Mouse (Mus musculus): ENCODE results near the gene Klk1b27. TPM values are rescaled to one million over a fixed set of nuclear protein-coding genes. Genes with fewer than 3 reads are reported as not detected.
"Not testable (repeated sequence)": the region's sequence is repeated elsewhere in the genome, so short reads cannot be mapped to it uniquely, and the experiment has no call there.

Klk1b27 gene
- polyA plus RNA-seq (2015; fragmentation: Nextera tagmentation; extraction: Ambion mirVana) = not detected in 2 replicates

- not testable (repeated sequence) for H3K4me3 ChIP-seq (ENCODE audit: low read length); H3K9ac ChIP-seq (replicated peaks; ENCODE audit: low read length); H3K27ac ChIP-seq (ENCODE audit: low read length); H3K4me1 ChIP-seq (ENCODE audit: insufficient read depth, low read length); ATAC-seq (ENCODE audit: low FRiP score, low TSS enrichment); H3K36me3 ChIP-seq (ENCODE audit: insufficient read depth, low read length); H3K27me3 ChIP-seq (ENCODE audit: insufficient read depth, low read length); H3K9me3 ChIP-seq (ENCODE audit: low read length); H3K4me2 ChIP-seq (replicated peaks; ENCODE audit: low read depth, low read length)
- WGBS = 71% methylated on average over 3 of the region's 3 CpGs
These were observed at the start of gene Klk1b27 for GRCm38 (mm10) chr7:44051990-44052389. Klk1b27 (plus strand) TSS chr7:44052290.

GRCm38 (mm10) chr7:44004847-44005246 lies 47.2 kb upstream of the Klk1b27 start:
- no peak overlapping the region for H3K27ac ChIP-seq (ENCODE audit: low read length)
- H3K27me3 ChIP-seq (ENCODE audit: insufficient read depth, low read length) = no peaks in the 10 kb centered on the region
- H3K36me3 ChIP-seq (ENCODE audit: insufficient read depth, low read length) = no peaks in the 10 kb centered on the region
- no peak overlapping the region for H3K4me3 ChIP-seq (ENCODE audit: low read length)
- H3K9ac ChIP-seq (replicated peaks; ENCODE audit: low read length) = no peak overlapping the region
- no peak overlapping the region for H3K4me2 ChIP-seq (replicated peaks; ENCODE audit: low read depth, low read length)
- no peak for ATAC-seq (ENCODE audit: low FRiP score, low TSS enrichment)
- no peaks in the 10 kb centered on the region for H3K4me1 ChIP-seq (ENCODE audit: insufficient read depth, low read length)
- H3K9me3 ChIP-seq (ENCODE audit: low read length) = no peaks in the 10 kb centered on the region

- not testable (repeated sequence) for H3K36me3 ChIP-seq (ENCODE audit: insufficient read depth, low read length); H3K27ac ChIP-seq (ENCODE audit: low read length); H3K4me2 ChIP-seq (replicated peaks; ENCODE audit: low read depth, low read length); H3K9me3 ChIP-seq (ENCODE audit: low read length); H3K4me1 ChIP-seq (ENCODE audit: insufficient read depth, low read length); H3K9ac ChIP-seq (replicated peaks; ENCODE audit: low read length); H3K4me3 ChIP-seq (ENCODE audit: low read length); ATAC-seq (ENCODE audit: low FRiP score, low TSS enrichment); H3K27me3 ChIP-seq (ENCODE audit: insufficient read depth, low read length)
These were observed 40.2 kb upstream of the Klk1b27 start, which contains the start of gene Klk1b26 for GRCm38 (mm10) chr7:44011868-44012267. Klk1b26 (plus strand) TSS chr7:44012168.

GRCm38 (mm10) chr7:44014666-44015065 lies 37.4 kb upstream of the Klk1b27 start:
- H3K4me1 ChIP-seq (ENCODE audit: insufficient read depth, low read length); H3K4me2 ChIP-seq (replicated peaks; ENCODE audit: low read depth, low read length); H3K9ac ChIP-seq (replicated peaks; ENCODE audit: low read length); H3K9me3 ChIP-seq (ENCODE audit: low read length); H3K36me3 ChIP-seq (ENCODE audit: insufficient read depth, low read length); H3K27ac ChIP-seq (ENCODE audit: low read length); H3K4me3 ChIP-seq (ENCODE audit: low read length); ATAC-seq (ENCODE audit: low FRiP score, low TSS enrichment); H3K27me3 ChIP-seq (ENCODE audit: insufficient read depth, low read length): not testable (repeated sequence)
- 86% methylated on average over 6 of the region's 6 CpGs for WGBS

GRCm38 (mm10) chr7:44015071-44015470 lies 37.0 kb upstream of the Klk1b27 start:
- no peak overlapping the region for H3K27ac ChIP-seq (ENCODE audit: low read length)
- 82% methylated on average over 5 of the region's 5 CpGs for WGBS
- H3K4me3 ChIP-seq (ENCODE audit: low read length) = no peak overlapping the region
- no peaks in the 10 kb centered on the region for H3K36me3 ChIP-seq (ENCODE audit: insufficient read depth, low read length)
- no peak overlapping the region for H3K9ac ChIP-seq (replicated peaks; ENCODE audit: low read length)
- no peaks in the 10 kb centered on the region for H3K27me3 ChIP-seq (ENCODE audit: insufficient read depth, low read length)
- no peaks in the 10 kb centered on the region for H3K4me1 ChIP-seq (ENCODE audit: insufficient read depth, low read length)
- no peak overlapping the region for H3K4me2 ChIP-seq (replicated peaks; ENCODE audit: low read depth, low read length)
- H3K9me3 ChIP-seq (ENCODE audit: low read length) = no peaks in the 10 kb centered on the region
- ATAC-seq (ENCODE audit: low FRiP score, low TSS enrichment) = no peak

GRCm38 (mm10) chr7:44072117-44072516 lies 20.0 kb downstream of the Klk1b27 start:
- Histone ChIP-seq H3K4me3 (ENCODE audit: low read length) (no peak overlapping the region), H3K4me2 (replicated peaks; ENCODE audit: low read depth, low read length) (no peak overlapping the region), H3K27me3 (ENCODE audit: insufficient read depth, low read length) (no peaks in the 10 kb centered on the region), H3K9me3 (ENCODE audit: low read length) (no peaks in the 10 kb centered on the region), H3K36me3 (ENCODE audit: insufficient read depth, low read length) (no peaks in the 10 kb centered on the region), H3K4me1 (ENCODE audit: insufficient read depth, low read length) (no peaks in the 10 kb centered on the region), H3K27ac (ENCODE audit: low read length) (no peak overlapping the region), H3K9ac (replicated peaks; ENCODE audit: low read length) (no peak overlapping the region)
- 78% methylated on average over 2 of the region's 2 CpGs for WGBS
- no peak for ATAC-seq (ENCODE audit: low FRiP score, low TSS enrichment)

- Histone ChIP-seq H3K36me3 (ENCODE audit: insufficient read depth, low read length) (no peaks in the 10 kb centered on the region), H3K4me3 (ENCODE audit: low read length) (no peak overlapping the region), H3K27ac (ENCODE audit: low read length) (no peak overlapping the region), H3K4me1 (ENCODE audit: insufficient read depth, low read length) (no peaks in the 10 kb centered on the region), H3K9me3 (ENCODE audit: low read length) (0 out of 2 replicates have a peak, but pooled peaks cover 2% of the 10 kb centered on the region), H3K27me3 (ENCODE audit: insufficient read depth, low read length) (no peaks in the 10 kb centered on the region), H3K4me2 (replicated peaks; ENCODE audit: low read depth, low read length) (no peak overlapping the region), H3K9ac (replicated peaks; ENCODE audit: low read length) (no peak overlapping the region)
- no peak for ATAC-seq (ENCODE audit: low FRiP score, low TSS enrichment)
- 83% methylated on average over 1 of the region's 1 CpGs for WGBS
These were observed 25.6 kb downstream of the Klk1b27 start for GRCm38 (mm10) chr7:44077703-44078102.

GRCm38 (mm10) chr7:44096111-44096510 lies 44.0 kb downstream of the Klk1b27 start:
- H3K27ac ChIP-seq (ENCODE audit: low read length) = no peak overlapping the region
- H3K9ac ChIP-seq (replicated peaks; ENCODE audit: low read length) = no peak overlapping the region
- no peaks in the 10 kb centered on the region for H3K36me3 ChIP-seq (ENCODE audit: insufficient read depth, low read length)
- no peak for ATAC-seq (ENCODE audit: low FRiP score, low TSS enrichment)
- H3K4me3 ChIP-seq (ENCODE audit: low read length) = no peak overlapping the region
- 84% methylated on average over 1 of the region's 1 CpGs for WGBS
- no peaks in the 10 kb centered on the region for H3K27me3 ChIP-seq (ENCODE audit: insufficient read depth, low read length)
- no peaks in the 10 kb centered on the region for H3K9me3 ChIP-seq (ENCODE audit: low read length)
- no peaks in the 10 kb centered on the region for H3K4me1 ChIP-seq (ENCODE audit: insufficient read depth, low read length)
- H3K4me2 ChIP-seq (replicated peaks; ENCODE audit: low read depth, low read length) = no peak overlapping the region

GRCm38 (mm10) chr7:44102028-44102427 lies 49.9 kb downstream of the Klk1b27 start, which contains the start of gene Klk1b21:
Klk1b21 (plus strand) TSS chr7:44102328.
- not testable (repeated sequence) for ATAC-seq (ENCODE audit: low FRiP score, low TSS enrichment); H3K27me3 ChIP-seq (ENCODE audit: insufficient read depth, low read length); H3K9ac ChIP-seq (replicated peaks; ENCODE audit: low read length); H3K27ac ChIP-seq (ENCODE audit: low read length); H3K4me1 ChIP-seq (ENCODE audit: insufficient read depth, low read length); H3K36me3 ChIP-seq (ENCODE audit: insufficient read depth, low read length); H3K4me3 ChIP-seq (ENCODE audit: low read length); H3K9me3 ChIP-seq (ENCODE audit: low read length); H3K4me2 ChIP-seq (replicated peaks; ENCODE audit: low read depth, low read length)
- WGBS = 62% methylated on average over 3 of the region's 3 CpGs
